Mouse (Mus musculus) mouse trophoblast stem cell (cell line): ENCODE measurements around the gene Acp1.

Experiments used
- in situ Hi-C, 2 experiments: fragments of 300-500 bp; cut with MseI, MboI; formaldehyde crosslinking; loops; 2 replicates in 1 of 2; 3 replicates in 1 of 2; pipeline ENCODE4 v1.15.1; 2025

Gene Acp1

GRCm38 (mm10) chr12:30911261-30912047 lies at the start of gene Acp1, which contains the start of gene Sh3yl1:
Gene Acp1 (minus strand): TSS chr12:30911589.
Gene Sh3yl1 (plus strand): TSS chr12:30911668.
- in situ Hi-C loops, result no loop called here

- in situ Hi-C loops, result no loop called here
Measured at GRCm38 (mm10) chr12:30944197-30944596, 32.8 kb upstream of the Acp1 start.

DNA sequence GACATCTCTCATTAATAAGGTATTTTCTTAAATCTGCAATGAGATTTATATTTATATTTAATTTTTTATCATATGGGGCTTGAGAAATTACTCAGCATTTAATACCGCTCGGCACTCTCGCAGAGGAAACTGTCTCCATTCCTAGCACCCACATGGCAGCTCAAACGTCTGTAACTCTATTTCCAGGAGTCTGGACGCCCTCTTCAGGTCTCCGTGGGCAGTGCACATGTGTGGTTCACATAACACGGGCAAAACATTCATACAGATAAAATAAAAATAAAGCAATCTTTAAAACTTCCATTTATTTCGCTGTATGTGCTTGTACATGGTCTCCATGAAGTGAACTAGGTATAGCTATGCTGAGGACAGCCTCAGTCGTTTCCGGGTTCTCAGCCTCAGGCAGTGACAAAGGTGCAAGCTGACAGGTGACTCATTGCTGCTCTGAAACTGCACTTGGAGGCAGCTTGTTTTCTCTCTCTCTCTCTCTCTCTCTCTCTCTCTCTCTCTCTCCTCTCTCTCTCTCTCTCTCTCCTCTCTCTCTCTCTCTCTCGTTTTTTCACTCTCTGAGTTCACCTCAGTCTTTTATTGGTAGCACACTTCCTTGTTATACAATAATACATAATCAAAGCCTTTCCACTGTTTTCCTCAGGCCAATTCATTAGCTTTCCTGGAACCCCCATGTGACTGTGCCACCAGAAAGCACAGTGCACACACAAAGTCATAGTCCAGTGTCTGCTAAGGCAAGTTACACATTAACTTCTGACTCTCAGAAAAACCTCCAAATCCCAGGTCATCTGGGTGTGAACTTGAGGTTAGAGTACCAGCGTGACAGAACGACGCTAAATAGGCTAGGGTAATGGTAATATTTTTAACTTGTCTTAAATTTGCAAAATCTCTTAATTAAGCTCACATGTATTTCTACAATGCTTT lies 31.9 kb upstream of the Acp1 start:
- in situ Hi-C loops, result no loop called here

- in situ Hi-C loops, result no loop called here
Measured at GRCm38 (mm10) chr12:30936899-30937298, 25.5 kb upstream of the Acp1 start.

GRCm38 (mm10) chr12:30933299-30933698 lies 21.9 kb upstream of the Acp1 start:
- in situ Hi-C loops, result no loop called here

GRCm38 (mm10) chr12:30928182-30928581 lies 16.8 kb upstream of the Acp1 start:
- in situ Hi-C loops, result no loop called here

- in situ Hi-C loops, result no loop called here
Measured at GRCm38 (mm10) chr12:30922401-30922800, 11.0 kb upstream of the Acp1 start.

- in situ Hi-C loops, result no loop called here
Measured at GRCm38 (mm10) chr12:30912840-30913239, 1.5 kb upstream of the Acp1 start.

- in situ Hi-C loops, result no loop called here
Measured at GRCm38 (mm10) chr12:30912048-30912381, 626 bp upstream of the Acp1 start.

DNA sequence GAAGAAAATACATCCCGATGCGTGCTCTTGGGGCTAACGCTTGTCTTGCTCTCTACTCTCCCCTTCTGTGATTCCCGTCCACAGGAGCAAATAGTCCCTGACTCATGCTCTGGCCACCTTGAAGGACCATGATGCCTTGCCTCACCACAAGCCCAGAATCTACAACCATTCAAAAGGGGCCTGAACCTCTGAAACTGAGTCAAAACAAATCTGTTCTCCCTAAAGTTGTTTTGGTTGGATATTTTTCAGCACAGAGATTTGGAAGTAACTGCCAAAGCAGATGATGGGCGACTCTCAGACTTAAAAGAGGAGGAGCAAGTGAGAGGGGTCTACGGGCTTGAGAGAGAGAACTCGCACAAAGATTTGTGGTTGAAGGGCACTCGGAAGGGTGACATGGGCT lies 529 bp downstream of the Acp1 start:
- in situ Hi-C loops, result no loop called here

DNA sequence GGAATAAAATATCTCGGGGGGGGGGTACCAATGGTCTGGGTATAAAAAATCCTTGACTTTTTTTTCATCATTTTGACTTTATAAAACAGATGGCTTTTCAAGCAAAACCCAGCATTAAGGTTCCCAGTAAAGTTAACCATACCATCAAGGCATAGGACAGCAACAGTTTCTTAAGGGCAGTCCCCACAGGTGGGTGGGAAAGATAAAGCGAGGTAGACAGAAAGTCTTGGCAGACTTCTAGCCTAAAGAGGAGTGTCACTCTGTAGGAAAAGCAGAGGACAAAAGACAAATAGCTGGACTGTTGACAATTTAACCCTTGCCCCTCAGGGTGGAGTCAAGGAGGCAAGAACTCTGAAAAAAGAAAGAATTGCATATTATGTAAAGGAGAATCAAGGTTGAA lies 1.5 kb downstream of the Acp1 start:
- in situ Hi-C loops, result no loop called here

DNA sequence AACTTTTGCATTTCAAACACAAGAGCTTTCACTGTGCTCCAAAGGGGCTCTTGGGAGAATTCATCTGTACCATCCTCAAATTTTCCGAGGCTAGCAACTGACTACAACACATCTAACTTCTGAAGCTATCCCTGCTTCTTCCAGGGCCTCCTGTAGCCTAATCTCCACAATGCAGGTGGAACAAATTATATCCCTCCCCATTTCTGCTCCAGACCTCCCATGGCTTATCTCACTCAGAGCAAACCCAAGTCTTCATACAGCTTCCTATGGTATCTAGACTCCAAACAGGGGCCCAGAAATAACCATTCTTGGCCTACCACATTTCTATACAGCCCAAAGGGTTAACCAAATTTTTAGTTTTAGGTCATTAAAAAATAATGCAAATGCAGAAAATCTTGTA lies 2.7 kb downstream of the Acp1 start:
- in situ Hi-C loops, result no loop called here

GRCm38 (mm10) chr12:30897039-30897438 lies 14.3 kb downstream of the Acp1 start:
- in situ Hi-C loops, result no loop called here

DNA sequence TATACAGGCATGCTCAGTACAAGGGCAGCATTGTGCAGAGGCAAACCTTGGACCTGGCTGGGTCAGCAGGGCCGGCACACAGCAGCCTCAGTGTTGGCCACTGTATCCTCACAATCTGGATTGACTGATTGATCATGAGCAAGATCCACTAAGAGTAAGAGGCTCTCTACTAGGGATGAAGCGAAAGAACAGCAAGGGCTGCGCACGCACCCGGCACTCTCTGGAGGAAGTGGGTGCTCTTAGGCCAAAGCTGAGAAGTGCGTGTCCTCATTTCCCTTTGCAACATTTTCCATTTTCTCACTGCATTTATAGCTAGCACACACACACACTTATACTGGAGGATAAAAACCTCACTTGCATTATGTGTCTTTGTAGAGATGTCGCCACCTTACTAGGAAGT lies 20.0 kb downstream of the Acp1 start:
- in situ Hi-C loops, result loop anchor here in 1 of 2 experiments (5.0 kb wide), 1 partner anchor 294 kb away; no protein-coding TSS in a partner anchor

DNA sequence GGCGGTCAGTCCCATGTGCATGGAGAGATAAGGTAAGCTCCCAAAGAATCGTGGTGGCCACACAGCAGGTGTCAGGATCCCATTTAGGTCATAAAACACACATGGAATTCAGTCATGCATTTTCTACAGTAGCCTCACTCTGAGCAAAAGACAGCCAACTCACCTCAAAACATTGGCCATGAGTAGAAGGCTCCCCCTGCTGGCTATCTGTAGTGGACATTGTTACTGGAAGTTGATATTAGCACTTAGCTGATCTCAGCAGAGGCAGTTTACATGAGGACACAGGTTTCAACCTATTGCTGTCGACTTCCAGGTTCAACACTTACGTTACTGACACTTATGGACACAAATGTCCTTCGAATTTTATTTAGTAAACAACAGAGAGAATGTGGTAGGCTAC lies 21.3 kb downstream of the Acp1 start:
- in situ Hi-C loops, result loop anchor here in 1 of 2 experiments (5.0 kb wide), 1 partner anchor 293 kb away; no protein-coding TSS in a partner anchor

- in situ Hi-C loops, result loop anchor here (5.0 to 10.0 kb wide), 2 partner anchors 117 to 286 kb away; no protein-coding TSS in a partner anchor
Measured at GRCm38 (mm10) chr12:30888003-30888402, 23.4 kb downstream of the Acp1 start.

DNA sequence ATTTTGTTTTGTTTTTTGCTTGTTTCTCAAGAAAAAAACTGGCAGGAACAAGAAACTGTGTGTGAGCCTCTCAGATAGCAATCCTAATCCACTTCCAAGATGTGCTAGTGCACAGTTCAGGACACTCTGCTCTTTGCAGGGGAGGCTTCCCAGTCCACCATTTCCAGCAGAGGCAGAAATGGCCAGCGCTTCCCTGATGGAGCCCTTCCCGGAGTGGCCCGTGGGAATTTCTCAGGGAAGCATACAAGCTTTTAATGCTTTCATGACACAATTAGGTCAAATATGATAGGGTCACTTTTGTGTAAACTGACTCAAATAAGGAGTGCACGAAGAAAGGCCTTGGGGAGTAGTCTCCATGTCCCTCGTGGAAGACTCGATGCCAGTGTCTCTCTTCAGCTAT lies 25.5 kb downstream of the Acp1 start:
- in situ Hi-C loops, result loop anchor here (5.0 to 10.0 kb wide), 2 partner anchors 119 to 284 kb away; no protein-coding TSS in a partner anchor

DNA sequence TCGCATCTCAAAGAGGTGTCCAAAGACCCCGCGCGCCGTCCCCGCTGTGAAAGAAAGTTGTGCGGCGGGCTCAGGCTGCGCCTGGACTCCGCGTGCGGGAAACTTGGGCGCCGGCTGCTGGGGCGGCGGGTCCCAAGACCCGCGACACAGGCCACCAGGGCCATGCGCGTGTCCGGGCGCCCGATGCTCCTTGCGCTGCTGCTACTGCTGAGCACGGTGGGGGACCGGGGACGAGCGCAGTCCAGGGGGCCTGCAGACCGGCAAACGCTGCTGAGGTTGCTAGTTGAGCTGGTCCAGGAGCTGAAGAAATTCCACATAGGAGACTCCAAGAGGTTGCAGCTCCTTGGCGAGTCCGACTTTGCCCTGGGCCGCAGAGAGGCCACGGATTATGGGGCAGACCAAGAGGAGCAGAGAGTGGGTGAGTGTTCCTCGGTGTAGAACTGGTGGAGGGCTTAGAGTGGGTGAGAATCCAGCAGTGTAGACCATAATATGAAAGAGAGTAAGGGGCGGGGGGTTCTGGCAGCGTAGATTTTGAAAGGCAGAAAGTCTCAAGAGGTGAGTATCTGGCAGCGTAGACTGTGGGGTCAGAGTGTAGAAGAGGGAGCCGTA lies 26.7 kb downstream of the Acp1 start:
- in situ Hi-C loops, result loop anchor here (5.0 to 10.0 kb wide), 2 partner anchors 120 to 282 kb away; no protein-coding TSS in a partner anchor

- in situ Hi-C loops, result loop anchor here in 1 of 2 experiments (10.0 kb wide), 1 partner anchor 121 kb away; no protein-coding TSS in a partner anchor
Measured at GRCm38 (mm10) chr12:30883986-30884621, 27.3 kb downstream of the Acp1 start, which contains the start of gene Alkal2. Gene Alkal2 (plus strand): TSS chr12:30884322.

- in situ Hi-C loops, result loop anchor here in 1 of 2 experiments (10.0 kb wide), 1 partner anchor 121 kb away; no protein-coding TSS in a partner anchor
Measured at GRCm38 (mm10) chr12:30883592-30883985, 27.8 kb downstream of the Acp1 start.

DNA sequence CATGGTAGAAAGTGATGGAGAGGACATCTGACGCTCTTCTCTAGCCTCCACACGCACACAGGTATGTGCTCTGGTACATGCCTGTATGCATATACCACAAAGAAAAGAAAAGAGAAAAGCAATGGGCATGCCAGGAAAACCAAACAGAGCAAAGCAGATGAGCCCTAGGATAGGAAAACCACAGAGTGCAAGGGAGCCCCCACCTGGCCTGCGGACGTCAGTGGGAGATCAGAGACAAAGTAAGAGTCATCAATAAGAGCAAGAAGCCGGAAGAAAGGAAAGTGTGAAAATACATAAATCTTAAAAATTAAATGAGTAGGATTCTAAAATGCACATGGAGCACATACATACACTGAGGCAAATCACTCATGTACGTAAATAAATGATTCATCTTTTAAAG lies 31.9 kb downstream of the Acp1 start:
- in situ Hi-C loops, result no loop called here
